Mouse (Mus musculus) cerebellum, adult 2 months (tissue): Measurements from ENCODE around the gene Pelo. TPM values are rescaled to one million over a fixed set of nuclear protein-coding genes. Genes with fewer than 3 reads are reported as not detected.

ENCODE experiments used
- DNase-seq, 2 experiments: peaks; one replicate each; pipeline ENCODE4 v3.0.0; 2021
- H3K27ac ChIP-seq: fragments of 200-500 bp; 2 replicates; pipeline ENCODE4 v1.5.1; 2012; ENCODE audit warnings: low read length, control low read depth, inconsistent platforms; ENCODE audit not compliant: insufficient read depth
- H3K27me3 ChIP-seq: fragments of 200-500 bp; 2 replicates; pipeline ENCODE4 v1.6.1; 2012; ENCODE audit warnings: inconsistent platforms, mild to moderate bottlenecking, low read length, moderate library complexity; ENCODE audit not compliant: control insufficient read depth, insufficient read depth
- H3K4me1 ChIP-seq: fragments of 200-500 bp; 2 replicates; pipeline ENCODE4 v1.6.1; 2011; ENCODE audit warnings: low read length; ENCODE audit not compliant: control insufficient read depth, insufficient read depth
- H3K4me3 ChIP-seq: fragments of 200-500 bp; replicated peaks from 2 replicates; pipeline ENCODE3; 2011; ENCODE audit warnings: mild to moderate bottlenecking, low read depth, low read length, control low read depth; ENCODE audit not compliant: insufficient read depth
- CTCF ChIP-seq: fragments of 200-500 bp; IDR thresholded peaks from 2 replicates; pipeline ENCODE4 v1.5.1; 2011; ENCODE audit warnings: low read depth, mild to moderate bottlenecking, control low read depth, low read length, moderate library complexity, borderline replicate concordance; ENCODE audit not compliant: insufficient read depth
- POLR2A ChIP-seq: fragments of 200-500 bp; IDR thresholded peaks from 2 replicates; pipeline ENCODE4 v1.6.1; 2011; ENCODE audit warnings: low read length, control low read depth, borderline replicate concordance; ENCODE audit not compliant: insufficient read depth
- WGBS: fragments of 180-500 bp; shearing (Covaris S2); methylation state at CpG from one replicate; pipeline ENCODE4 v1.1.7; 2018; 5-methylcytosine and 5-hydroxymethylcytosine counted together
- polyA plus RNA-seq: library from polyadenylated mRNA; depleted of rRNA; stranded (reverse); fragments of >200 nt; gene quantifications from 2 replicates; pipeline ENCODE4 v1.2.3, GENCODE M21; 2012

Pelo gene
- polyA plus RNA-seq, 1 experiment: 25.2 TPM

GRCm38 (mm10) chr13:115078997-115079685, 10.8 kb downstream of the Pelo start:
- DNase-seq: no peak
- WGBS: 51% methylated on average over 6 of the region's 6 CpGs
- Histone ChIP-seq H3K27me3 (no peaks in the 10 kb centered on the region), H3K4me1 (no peaks in the 10 kb centered on the region), H3K27ac (no peak overlapping the region), H3K4me3 (no peak overlapping the region)
- TF ChIP-seq CTCF: no peak
- TF ChIP-seq POLR2A: no peak

- WGBS: 88% methylated on average over 9 of the region's 9 CpGs
- no peak for DNase-seq
- no peak for TF ChIP-seq POLR2A
- no peak for TF ChIP-seq CTCF
These were observed 12.4 kb downstream of the Pelo start for GRCm38 (mm10) chr13:115077346-115078134.

GRCm38 (mm10) chr13:115072386-115072785, 17.6 kb downstream of the Pelo start:
- H3K4me3 ChIP-seq: no peak overlapping the region
- no peaks in the 10 kb centered on the region for H3K27me3 ChIP-seq
- DNase-seq: no peak
- H3K27ac ChIP-seq: no peak overlapping the region
- no peaks in the 10 kb centered on the region for H3K4me1 ChIP-seq
- TF ChIP-seq CTCF: no peak
- TF ChIP-seq POLR2A: no peak
- WGBS: 90% methylated on average over 6 of the region's 6 CpGs

More at GRCm38 (mm10) chr13:115077346-115078134, 12.4 kb downstream of the Pelo start:
- H3K27ac ChIP-seq: no peak overlapping the region
- H3K27me3 ChIP-seq: no peaks in the 10 kb centered on the region
- no peaks in the 10 kb centered on the region for H3K4me1 ChIP-seq
- no peak overlapping the region for H3K4me3 ChIP-seq

- no peaks in the 10 kb centered on the region for H3K27me3 ChIP-seq
- no peak for DNase-seq
- TF ChIP-seq POLR2A (no peak), CTCF (no peak)
- H3K4me3 ChIP-seq: no peak overlapping the region
- no peak overlapping the region for H3K27ac ChIP-seq
- WGBS: 88% methylated on average over 3 of the region's 3 CpGs
- H3K4me1 ChIP-seq: no peaks in the 10 kb centered on the region
These were observed 18.6 kb downstream of the Pelo start for GRCm38 (mm10) chr13:115071431-115071830.

- no peaks in the 10 kb centered on the region for H3K4me1 ChIP-seq
- no peak overlapping the region for H3K27ac ChIP-seq
- TF ChIP-seq CTCF (no peak), POLR2A (no peak)
- H3K27me3 ChIP-seq: no peaks in the 10 kb centered on the region; the same call in 1 of the 2 replicates
- 100% methylated on average over 1 of the region's 1 CpGs for WGBS
- DNase-seq: no peak
- H3K4me3 ChIP-seq: no peak overlapping the region
These were observed 22.0 kb downstream of the Pelo start for GRCm38 (mm10) chr13:115067968-115068330.

- no peaks in the 10 kb centered on the region for H3K4me1 ChIP-seq
- H3K27me3 ChIP-seq: no peaks in the 10 kb centered on the region; the same call in 1 of the 2 replicates
- no peak for DNase-seq
- H3K4me3 ChIP-seq: no peak overlapping the region
- H3K27ac ChIP-seq: no peak overlapping the region
- TF ChIP-seq POLR2A (no peak), CTCF (no peak)
- 93% methylated on average over 4 of the region's 4 CpGs for WGBS
These were observed 22.5 kb downstream of the Pelo start for GRCm38 (mm10) chr13:115067324-115067967.

GRCm38 (mm10) chr13:115057555-115057954, 32.4 kb downstream of the Pelo start:
- no peak for DNase-seq
- H3K4me3 ChIP-seq: no peak overlapping the region
- no peak overlapping the region for H3K27ac ChIP-seq
- H3K27me3 ChIP-seq: no peaks in the 10 kb centered on the region
- WGBS: 82% methylated on average over 5 of the region's 5 CpGs
- no peaks in the 10 kb centered on the region for H3K4me1 ChIP-seq
- TF ChIP-seq POLR2A: no peak
- no peak for TF ChIP-seq CTCF

GRCm38 (mm10) chr13:115054783-115055182, 35.2 kb downstream of the Pelo start:
- no peak for DNase-seq
- no peaks in the 10 kb centered on the region for H3K27me3 ChIP-seq
- 10% methylated on average over 9 of the region's 9 CpGs for WGBS
- H3K4me3 ChIP-seq: no peak overlapping the region
- no peak overlapping the region for H3K27ac ChIP-seq
- no peaks in the 10 kb centered on the region for H3K4me1 ChIP-seq
- no peak for TF ChIP-seq POLR2A
- TF ChIP-seq CTCF: no peak
